Mouse (Mus musculus) neutrophil, adult 5-6 weeks (primary cell): ENCODE measurements around the gene Akap1. TPM values are rescaled to one million over a fixed set of nuclear protein-coding genes. Genes with fewer than 3 reads are reported as not detected.

Experiments
- ATAC-seq: fragments of 151-379, 151-347 bp; 2 replicates; pipeline ENCODE4 v1.8.0; 2017; ENCODE audit warnings: mild to moderate bottlenecking, moderate TSS enrichment; ENCODE audit not compliant: insufficient number of reproducible peaks, poor library complexity, low FRiP score, severe bottlenecking; ENCODE audit errors: extremely low read depth
- total RNA-seq: library from RNA; stranded (forward); fragments of 200-1000 nt; gene quantifications from 2 replicates; pipeline ENCODE4 v1.2.3, GENCODE M21; 2017

Akap1 gene
- total RNA-seq, 1 experiment from 2014 or later = not detected

- ATAC-seq = no peak
Observed at GRCm38 (mm10) chr11:88820742-88821576, 43.4 kb downstream of the Akap1 start.

- ATAC-seq = no peak
Observed at GRCm38 (mm10) chr11:88820253-88820652, 44.1 kb downstream of the Akap1 start.

- no peak for ATAC-seq
Observed at GRCm38 (mm10) chr11:88817061-88817460, 47.3 kb downstream of the Akap1 start.

- ATAC-seq = no peak
Observed at GRCm38 (mm10) chr11:88803231-88804010, 61.0 kb downstream of the Akap1 start.

GRCm38 (mm10) chr11:88796207-88796606, 68.2 kb downstream of the Akap1 start:
- no peak for ATAC-seq

GRCm38 (mm10) chr11:88789893-88790292, 74.5 kb downstream of the Akap1 start:
- ATAC-seq = no peak

- ATAC-seq = no peak
Observed at GRCm38 (mm10) chr11:88786816-88787215, 77.6 kb downstream of the Akap1 start.

GRCm38 (mm10) chr11:88783525-88783924, 80.9 kb downstream of the Akap1 start:
- ATAC-seq = no peak

- ATAC-seq = no peak
Observed at GRCm38 (mm10) chr11:88782531-88782930, 81.9 kb downstream of the Akap1 start.

Other genes starting within 250 kb of the Akap1 start
- 46.2 and 97.9 TPM in 2 replicates for gene Msi2, start 146.1 kb downstream of the Akap1 start, total RNA-seq
- gene Scpep1, start 90.9 kb upstream of the Akap1 start, total RNA-seq = 31.9 and 40.1 TPM in 2 replicates
- not detected in 2 replicates for gene Elobl, start 102.3 kb upstream of the Akap1 start, total RNA-seq
- 6.5 and 7.8 TPM in 2 replicates for gene Coil, start 105.7 kb upstream of the Akap1 start, total RNA-seq
- gene Trim25, start 134.8 kb upstream of the Akap1 start, total RNA-seq = 97.7 and 107 TPM in 2 replicates
- gene Dgke, start 202.3 kb upstream of the Akap1 start, total RNA-seq = 9.7 and 9.9 TPM in 2 replicates
- not detected in 2 replicates for gene Gm525, start 209.3 kb upstream of the Akap1 start, total RNA-seq